Mouse (Mus musculus): ENCODE measurements around the gene Iqca. TPM values are rescaled to one million over a fixed set of nuclear protein-coding genes. Genes with fewer than 3 reads are reported as not detected.

Gene Iqca
- total RNA-seq, 1 experiment from 2014 or later: not detected

DNA sequence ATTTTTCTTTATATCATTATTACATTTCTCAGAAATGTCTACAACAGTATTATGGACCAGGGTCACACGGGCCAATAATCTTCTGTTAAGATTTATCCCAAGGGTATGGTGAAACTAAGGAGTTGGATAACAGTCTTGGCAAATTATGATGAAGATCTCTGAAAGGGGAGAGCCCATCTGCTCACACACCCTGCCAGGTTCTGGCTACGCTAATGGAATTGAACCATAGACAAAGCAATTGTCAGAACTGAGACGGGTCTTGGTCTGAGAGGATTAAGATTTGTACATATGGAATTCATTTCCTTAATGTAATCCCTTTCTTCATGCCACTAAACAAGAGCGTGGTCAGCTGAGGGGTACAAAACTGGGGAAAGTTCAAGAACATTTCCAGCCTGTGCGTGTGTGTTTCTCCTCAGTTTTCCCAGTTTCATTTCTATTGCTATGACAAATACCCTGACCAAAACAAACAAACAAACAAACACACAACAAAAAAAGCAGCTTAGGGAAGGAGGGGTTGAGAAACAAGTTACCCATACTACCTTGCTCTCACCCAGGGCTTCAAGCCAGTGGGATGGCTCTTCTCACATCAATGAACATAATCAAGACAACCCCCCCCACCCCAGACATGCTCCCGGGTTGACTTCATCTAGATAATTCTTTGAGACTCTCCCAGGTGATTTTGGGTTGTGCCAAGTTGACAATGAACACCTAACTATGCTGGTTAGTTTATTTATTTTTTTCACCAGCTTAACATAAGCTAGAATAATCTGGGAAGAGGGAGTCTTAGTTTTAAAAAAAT is 64.8 kb downstream of the Iqca start:
- ATAC-seq (replicated peaks in 1 of 2; ENCODE audit: insufficient read depth in 1 of 2, low FRiP score in 2 of 2, low TSS enrichment in 1 of 2, low read depth in 1 of 2, poor library complexity in 2 of 2, severe bottlenecking in 2 of 2): no peak

DNA sequence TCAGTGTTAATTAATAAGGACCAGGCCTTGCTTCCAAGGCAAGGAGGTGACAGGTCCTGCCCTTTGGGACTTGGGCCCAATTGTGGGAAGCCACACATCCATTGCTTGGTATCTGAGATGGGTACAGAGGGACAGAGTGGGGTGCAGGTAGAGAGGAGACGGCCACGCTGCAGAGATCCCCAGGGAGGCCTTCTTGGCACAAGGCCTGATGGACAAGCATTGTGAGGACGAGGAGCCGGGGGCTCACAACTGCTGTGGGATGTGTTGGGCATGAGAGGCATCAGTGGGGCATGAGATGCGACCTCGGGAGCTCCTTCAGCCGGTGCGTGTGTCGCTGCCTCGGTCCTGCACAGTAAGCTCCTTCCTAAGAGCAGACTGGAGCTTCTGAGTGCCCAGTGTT is 66.7 kb downstream of the Iqca start:
- ATAC-seq (replicated peaks in 1 of 2; ENCODE audit: insufficient read depth in 1 of 2, low FRiP score in 2 of 2, low TSS enrichment in 1 of 2, low read depth in 1 of 2, poor library complexity in 2 of 2, severe bottlenecking in 2 of 2): no peak

DNA sequence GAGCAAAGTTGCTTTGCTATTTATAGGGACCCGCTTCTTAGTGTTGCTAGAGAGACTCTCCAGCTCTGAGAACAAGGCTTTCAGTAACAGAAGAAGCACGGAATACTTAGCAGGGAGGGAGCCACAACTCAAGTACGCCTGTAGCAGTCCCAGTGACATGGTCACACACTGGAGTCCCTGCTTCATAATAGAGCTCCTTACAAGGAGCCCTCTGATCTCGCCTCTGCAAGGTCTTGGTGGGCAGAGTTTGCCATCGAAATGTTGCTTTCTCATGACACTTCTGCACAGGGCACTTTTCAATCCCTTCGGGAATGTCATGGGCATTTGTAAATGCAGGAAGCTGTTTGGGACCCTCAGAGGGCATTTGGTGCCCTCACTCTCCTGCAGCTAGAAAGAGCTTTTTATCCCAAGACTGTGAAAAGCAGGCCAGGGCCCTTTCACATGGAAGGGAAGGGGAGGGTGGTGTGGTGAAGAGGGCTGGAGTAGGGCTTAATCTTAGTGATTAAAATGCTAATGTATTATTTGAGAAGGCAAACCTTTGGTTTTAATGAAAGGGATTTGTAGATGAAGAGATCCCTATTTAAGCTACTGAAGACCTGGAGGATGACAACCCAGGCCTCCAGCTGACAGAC is 67.6 kb downstream of the Iqca start:
- ATAC-seq (replicated peaks in 1 of 2; ENCODE audit: insufficient read depth in 1 of 2, low FRiP score in 2 of 2, low TSS enrichment in 1 of 2, low read depth in 1 of 2, poor library complexity in 2 of 2, severe bottlenecking in 2 of 2): no peak

DNA sequence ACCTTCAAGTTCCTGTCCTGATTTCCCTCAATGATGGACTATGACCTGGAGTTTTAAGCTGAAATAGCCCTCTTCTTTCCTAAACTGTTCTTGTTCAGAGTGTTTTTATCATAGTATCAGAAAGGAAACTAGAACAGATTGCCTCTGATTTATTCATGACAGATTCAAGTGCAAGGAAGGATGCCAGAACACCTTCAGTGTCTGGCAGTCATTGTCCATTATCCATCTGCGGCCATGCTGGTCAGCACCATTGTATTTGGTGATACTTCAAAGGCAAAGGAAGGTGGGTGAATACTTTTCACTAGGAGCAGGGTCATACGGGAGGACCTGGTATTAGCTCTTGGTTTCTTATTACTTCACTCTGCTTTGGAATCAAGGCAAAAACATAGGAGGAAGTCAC is 76.9 kb downstream of the Iqca start:
- ATAC-seq (replicated peaks in 1 of 2; ENCODE audit: insufficient read depth in 1 of 2, low FRiP score in 2 of 2, low TSS enrichment in 1 of 2, low read depth in 1 of 2, poor library complexity in 2 of 2, severe bottlenecking in 2 of 2): no peak

DNA sequence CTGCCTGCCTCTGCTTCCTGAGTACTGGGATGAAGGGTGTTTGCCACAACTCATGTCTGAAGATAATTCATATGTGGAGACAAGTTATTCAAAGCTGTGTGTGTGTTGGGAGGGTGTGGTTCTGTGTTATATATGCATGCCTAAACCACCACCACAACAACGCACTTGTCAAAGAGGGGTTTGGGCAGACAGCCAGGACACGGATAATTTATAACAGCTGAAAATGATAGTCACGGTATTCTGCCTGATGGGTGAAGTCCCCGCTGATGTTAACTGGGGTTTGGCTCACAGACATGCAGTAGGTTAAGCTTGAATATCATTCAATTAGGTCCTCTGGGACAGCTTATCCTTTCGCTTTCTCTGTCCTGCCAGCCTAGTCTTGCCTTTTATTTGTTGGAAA is 78.4 kb downstream of the Iqca start:
- ATAC-seq (replicated peaks in 1 of 2; ENCODE audit: insufficient read depth in 1 of 2, low FRiP score in 2 of 2, low TSS enrichment in 1 of 2, low read depth in 1 of 2, poor library complexity in 2 of 2, severe bottlenecking in 2 of 2): no peak

DNA sequence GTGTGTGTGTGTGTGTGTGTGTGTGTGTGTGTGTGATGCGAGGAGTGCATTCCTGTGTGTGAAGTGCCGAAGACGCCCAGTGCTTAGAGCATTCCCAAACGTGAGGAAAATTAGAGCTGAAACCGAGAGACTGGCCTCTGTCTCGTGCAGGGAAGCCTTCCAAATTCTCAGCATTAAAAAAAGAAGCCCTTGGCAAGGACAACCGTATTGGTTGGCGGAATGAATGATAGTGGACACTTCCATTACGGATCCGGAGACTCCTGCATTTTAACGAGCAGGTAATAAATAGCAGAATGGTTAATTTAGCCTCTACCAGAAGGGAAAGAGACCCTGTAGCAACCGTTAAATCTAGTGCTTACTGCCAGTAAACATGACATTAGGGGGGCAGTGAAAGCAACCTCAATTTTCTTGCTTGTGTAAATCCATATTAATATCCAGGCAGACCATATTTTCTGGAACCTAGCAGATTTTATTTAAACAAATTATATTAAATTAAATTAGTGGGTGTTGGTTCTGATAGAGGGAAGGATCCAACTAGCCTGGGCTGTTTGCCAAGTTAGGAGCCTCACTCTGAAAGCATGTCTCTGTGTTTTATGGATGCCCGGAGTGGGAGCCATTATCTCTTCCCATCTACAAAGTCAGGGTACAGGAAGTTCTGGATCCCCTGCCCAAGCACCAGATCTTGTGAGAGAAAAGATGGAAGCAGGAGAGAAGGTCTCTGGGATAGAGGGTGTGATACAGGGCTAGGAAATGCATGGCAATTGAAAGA is 81.2 kb downstream of the Iqca start:
- no peak for ATAC-seq (replicated peaks in 1 of 2; ENCODE audit: insufficient read depth in 1 of 2, low FRiP score in 2 of 2, low TSS enrichment in 1 of 2, low read depth in 1 of 2, poor library complexity in 2 of 2, severe bottlenecking in 2 of 2)

DNA sequence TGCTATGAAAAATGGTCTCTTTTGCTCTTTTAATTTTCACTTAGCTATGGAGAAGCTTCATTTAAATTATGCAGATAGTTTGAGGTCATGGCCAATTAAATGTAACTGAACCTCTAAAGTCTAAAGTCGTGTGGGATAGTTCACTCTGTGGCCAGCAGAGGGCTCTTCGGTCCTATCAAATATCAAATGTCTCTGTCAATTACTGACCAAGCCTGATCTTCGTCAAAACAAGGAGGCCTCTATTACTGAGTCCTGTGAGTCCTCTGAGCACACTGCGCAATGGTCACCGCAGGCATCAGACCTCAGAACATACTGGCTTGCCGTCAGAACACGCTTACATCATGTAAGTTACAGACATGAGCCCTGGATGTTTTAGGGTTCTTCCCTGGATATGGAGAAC is 92.6 kb downstream of the Iqca start:
- peak in 1 of 2 experiments; percentile 62; a peak in 1 of 4 replicates for ATAC-seq (replicated peaks in 1 of 2; ENCODE audit: insufficient read depth in 1 of 2, low FRiP score in 2 of 2, low TSS enrichment in 1 of 2, low read depth in 1 of 2, poor library complexity in 2 of 2, severe bottlenecking in 2 of 2)

DNA sequence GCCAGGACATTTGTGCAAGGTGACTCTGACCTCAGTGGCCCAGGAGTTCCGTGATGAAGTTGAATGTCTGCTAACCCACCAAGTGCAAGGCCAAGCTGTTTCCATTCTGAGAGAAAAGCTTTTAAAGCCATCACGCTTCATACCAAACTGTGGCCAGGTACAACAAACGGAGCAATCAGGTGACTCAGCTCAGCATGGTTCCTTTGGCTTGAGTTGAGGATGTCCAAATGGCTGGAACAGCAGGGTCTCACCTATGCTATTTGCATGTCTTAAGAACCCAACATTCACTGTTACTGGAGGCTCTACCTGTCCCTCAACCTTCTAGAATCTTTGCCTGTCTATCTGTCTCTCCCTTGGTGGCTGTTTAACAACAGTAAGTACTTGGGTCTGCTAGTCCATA is 93.1 kb downstream of the Iqca start:
- no peak for ATAC-seq (replicated peaks in 1 of 2; ENCODE audit: insufficient read depth in 1 of 2, low FRiP score in 2 of 2, low TSS enrichment in 1 of 2, low read depth in 1 of 2, poor library complexity in 2 of 2, severe bottlenecking in 2 of 2)

DNA sequence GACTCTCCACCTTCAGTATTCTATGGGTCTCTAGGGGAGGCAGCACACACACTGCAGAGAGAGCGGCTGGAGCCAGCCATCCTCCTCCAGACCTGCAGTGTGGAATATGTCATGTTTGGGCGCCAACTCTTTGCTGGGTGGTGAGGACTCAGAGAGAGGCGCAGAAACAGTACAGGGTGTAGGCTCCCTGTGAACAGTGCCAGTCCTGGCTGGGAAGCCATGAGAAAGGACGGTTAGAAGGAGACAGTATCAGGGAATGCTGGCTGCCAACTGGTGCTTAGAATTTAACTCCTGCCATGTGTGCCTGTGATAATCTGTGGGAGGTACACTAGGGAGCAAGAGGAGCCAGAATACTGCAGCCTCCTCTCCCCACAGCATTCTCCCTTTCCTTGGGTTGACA is 98.2 kb downstream of the Iqca start:
- no peak for ATAC-seq (replicated peaks in 1 of 2; ENCODE audit: insufficient read depth in 1 of 2, low FRiP score in 2 of 2, low TSS enrichment in 1 of 2, low read depth in 1 of 2, poor library complexity in 2 of 2, severe bottlenecking in 2 of 2)

DNA sequence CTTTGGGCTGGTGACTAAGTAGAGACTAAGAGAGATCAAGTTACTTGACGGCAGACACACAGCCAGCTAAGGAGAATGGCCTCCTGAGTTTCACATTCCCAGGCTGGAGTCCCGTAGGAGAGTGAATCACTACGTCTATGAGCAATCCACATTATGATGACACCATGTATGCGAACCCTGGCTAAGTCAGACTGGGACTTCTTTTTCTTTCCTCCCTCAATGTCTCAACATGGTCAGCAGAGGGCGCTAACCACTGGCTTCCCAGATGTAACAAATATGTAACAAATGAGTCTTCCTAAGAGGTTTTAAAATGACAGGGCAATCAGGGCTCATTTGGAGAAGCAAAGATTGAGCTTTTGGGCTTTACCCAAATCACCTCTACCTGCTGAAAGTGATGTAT is 101.9 kb downstream of the Iqca start:
- no peak for ATAC-seq (replicated peaks in 1 of 2; ENCODE audit: insufficient read depth in 1 of 2, low FRiP score in 2 of 2, low TSS enrichment in 1 of 2, low read depth in 1 of 2, poor library complexity in 2 of 2, severe bottlenecking in 2 of 2)

DNA sequence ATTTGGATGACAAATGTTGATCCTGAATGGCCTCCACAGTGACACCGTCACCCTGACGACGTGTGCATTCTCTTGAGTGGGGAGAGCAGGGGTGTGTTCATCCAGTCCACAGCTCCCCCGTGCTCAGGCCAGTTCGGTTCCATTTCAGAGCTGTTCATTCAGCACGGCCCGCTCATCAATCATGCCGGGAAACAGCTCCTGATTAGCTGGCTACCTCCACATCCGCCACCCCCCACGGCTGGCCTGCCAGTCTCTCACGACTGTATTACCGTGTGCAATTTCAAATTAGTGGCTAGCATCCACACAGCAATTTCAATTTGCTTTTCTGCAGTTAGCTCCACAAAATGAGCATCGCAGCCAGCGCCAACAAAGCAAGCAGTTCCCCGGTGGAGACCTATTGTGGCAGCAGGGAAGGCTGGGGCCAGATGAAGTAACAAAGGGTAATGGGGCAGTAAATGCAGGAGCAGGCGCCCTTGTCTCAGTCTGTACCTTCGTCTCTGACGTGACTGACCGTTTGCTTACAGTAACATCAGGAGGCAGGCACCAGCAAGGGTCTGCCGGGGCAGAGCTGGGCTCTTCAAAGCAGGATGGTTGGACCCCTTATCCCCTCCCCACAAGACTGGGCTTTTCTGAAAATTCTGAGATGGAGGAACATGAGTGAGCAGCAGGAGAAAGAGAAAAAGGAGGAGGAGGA is 103.0 kb downstream of the Iqca start:
- ATAC-seq (replicated peaks in 1 of 2; ENCODE audit: insufficient read depth in 1 of 2, low FRiP score in 2 of 2, low TSS enrichment in 1 of 2, low read depth in 1 of 2, poor library complexity in 2 of 2, severe bottlenecking in 2 of 2): no peak

DNA sequence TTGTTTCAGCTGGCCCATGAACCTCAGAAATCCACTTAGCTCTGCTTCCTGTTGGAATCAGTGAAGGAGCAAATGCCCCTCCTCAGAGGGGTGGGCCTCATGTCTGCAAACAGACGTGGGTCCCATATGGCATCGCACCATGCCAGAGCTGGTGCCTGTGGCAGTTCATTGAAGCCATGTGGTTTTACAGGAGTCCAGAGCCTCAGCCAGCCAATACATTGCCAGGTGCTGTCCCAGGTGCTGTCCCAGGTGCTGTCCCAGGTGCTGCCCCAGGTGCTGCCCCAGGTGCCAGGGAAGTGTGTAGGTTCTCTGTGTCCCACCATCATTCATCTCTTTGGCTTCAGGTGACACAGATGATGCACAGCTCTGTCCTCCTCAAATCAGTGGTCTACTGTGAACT is 124.9 kb downstream of the Iqca start:
- no peak for ATAC-seq (replicated peaks in 1 of 2; ENCODE audit: insufficient read depth in 1 of 2, low FRiP score in 2 of 2, low TSS enrichment in 1 of 2, low read depth in 1 of 2, poor library complexity in 2 of 2, severe bottlenecking in 2 of 2)

DNA sequence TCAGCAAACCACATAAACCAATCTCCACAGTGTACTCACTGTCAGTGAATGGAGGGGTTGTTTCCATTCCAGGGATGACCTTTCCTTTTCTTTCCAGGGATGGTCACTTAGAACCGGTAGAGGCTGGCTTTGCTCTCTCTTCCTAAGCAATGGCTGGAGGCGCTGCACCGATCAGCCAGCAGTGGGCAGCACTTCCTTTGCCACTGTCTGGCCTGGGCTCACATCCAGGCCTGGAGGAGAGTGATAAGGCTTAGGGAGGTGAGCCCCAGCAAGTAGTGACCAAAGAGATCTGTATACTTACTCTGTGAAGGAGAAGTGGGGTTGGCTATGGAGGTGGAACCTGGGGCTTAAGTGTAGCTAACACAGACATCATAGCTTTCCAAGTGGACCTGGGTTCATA is 126.3 kb downstream of the Iqca start:
- peak; percentile 44 to 62; a peak in 1 of 4 replicates for ATAC-seq (replicated peaks in 1 of 2; ENCODE audit: insufficient read depth in 1 of 2, low FRiP score in 2 of 2, low TSS enrichment in 1 of 2, low read depth in 1 of 2, poor library complexity in 2 of 2, severe bottlenecking in 2 of 2)

DNA sequence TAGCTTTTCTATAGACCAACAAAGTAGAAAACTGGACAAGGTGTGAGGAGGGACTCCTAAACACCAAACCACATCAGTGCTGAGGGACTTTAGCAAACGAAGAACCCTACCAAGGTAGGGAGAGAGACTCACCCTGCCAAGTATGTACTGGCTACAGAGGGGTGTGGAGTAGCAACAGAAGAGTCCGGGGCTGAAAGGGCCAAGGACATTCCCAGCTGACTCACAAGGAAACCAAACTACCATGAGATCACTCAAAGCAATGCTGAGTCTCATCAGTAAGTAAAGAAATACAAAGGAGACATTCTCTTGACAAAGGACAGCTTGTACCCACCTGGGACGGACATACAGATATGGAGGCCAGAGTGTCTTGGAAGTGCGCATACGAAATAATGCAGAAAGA is 132.9 kb downstream of the Iqca start:
- ATAC-seq (replicated peaks in 1 of 2; ENCODE audit: insufficient read depth in 1 of 2, low FRiP score in 2 of 2, low TSS enrichment in 1 of 2, low read depth in 1 of 2, poor library complexity in 2 of 2, severe bottlenecking in 2 of 2): no peak

DNA sequence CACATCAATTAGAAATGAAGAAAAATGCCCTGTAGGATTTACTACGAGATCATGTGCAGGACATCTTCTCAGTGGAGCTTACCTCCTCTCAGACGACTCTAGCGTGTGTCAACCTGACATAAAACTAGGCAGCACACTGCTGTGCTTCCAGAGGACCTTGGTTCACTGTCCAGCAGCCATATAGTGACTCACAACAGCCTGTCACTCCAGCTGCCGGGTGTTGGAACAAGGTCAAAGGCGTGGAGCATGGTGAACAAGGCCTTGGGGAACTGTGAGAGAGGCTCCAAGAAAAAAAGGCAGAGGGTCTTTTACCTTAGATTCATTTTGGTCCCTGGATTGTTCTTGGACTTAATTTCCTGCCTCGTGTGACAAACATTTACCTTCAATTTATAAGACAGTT is 135.1 kb downstream of the Iqca start:
- no peak for ATAC-seq (replicated peaks in 1 of 2; ENCODE audit: insufficient read depth in 1 of 2, low FRiP score in 2 of 2, low TSS enrichment in 1 of 2, low read depth in 1 of 2, poor library complexity in 2 of 2, severe bottlenecking in 2 of 2)

DNA sequence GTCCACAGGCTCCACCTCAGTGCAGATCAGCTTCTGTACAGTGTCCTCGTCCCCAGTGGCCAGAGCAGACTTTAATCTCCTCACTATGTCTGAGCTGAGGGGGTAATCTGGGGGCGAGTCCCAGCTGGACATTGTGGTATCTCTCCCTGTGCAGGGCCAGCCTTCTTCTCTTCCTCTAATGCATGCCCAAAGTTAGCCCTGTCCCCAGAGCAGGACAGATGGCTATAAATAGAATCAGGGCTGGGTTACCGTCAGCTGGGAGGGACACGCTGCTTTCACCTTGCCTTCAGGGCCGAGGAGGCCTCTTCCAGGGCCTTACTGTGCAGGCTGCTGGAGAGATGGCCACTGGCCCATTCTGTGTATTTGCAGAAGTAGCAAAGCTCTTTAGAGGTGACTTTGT is 138.8 kb downstream of the Iqca start, which contains the start of gene Asb18:
Gene Asb18 (minus strand): TSS at position 221 of the 400 bp plus-strand sequence.
- ATAC-seq (replicated peaks in 1 of 2; ENCODE audit: insufficient read depth in 1 of 2, low FRiP score in 2 of 2, low TSS enrichment in 1 of 2, low read depth in 1 of 2, poor library complexity in 2 of 2, severe bottlenecking in 2 of 2): no peak

DNA sequence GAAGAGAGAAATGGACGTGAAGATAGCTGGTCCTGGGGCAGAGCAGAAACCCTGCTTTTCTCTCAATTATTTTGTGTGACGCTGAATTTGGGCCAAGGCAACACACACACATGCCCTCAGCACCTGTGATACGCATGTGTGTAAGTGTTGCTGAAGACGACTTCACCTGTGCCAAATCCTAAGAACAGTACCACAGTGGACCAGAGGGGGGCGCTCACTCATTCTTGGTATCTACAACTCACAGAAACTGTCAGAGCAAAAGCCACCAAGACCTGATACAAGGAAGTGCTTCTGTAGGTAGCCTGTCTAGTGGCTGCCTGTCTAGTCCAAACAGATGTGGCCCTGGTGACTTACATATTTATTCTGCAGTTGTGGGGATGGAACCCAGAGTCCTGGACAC is 139.9 kb downstream of the Iqca start:
- no peak for ATAC-seq (replicated peaks in 1 of 2; ENCODE audit: insufficient read depth in 1 of 2, low FRiP score in 2 of 2, low TSS enrichment in 1 of 2, low read depth in 1 of 2, poor library complexity in 2 of 2, severe bottlenecking in 2 of 2)

DNA sequence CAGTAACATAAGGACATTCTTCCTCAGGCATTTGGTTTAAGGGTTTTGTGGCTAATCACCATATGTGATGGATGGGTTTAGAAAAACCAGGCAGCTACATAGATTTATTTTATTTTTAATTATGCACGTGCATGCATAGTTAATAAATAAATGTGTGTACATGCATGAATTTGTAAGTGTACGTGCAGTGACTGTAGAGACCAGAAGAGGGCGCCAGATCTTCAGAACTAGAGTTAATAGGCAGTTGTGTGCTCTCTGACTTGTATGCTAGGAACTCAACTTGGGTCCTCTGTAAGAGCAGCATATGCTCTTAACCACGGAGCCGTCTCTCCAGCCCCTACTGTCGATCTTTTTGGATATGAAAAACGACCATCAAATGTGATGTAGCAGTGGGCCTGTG is 140.4 kb downstream of the Iqca start:
- no peak for ATAC-seq (replicated peaks in 1 of 2; ENCODE audit: insufficient read depth in 1 of 2, low FRiP score in 2 of 2, low TSS enrichment in 1 of 2, low read depth in 1 of 2, poor library complexity in 2 of 2, severe bottlenecking in 2 of 2)

All from hematopoietic stem cell, adult 5-6 weeks (primary cell).